22 mouse cellular contexts compared by ENCODE assay signal in the genomic region with DNA sequence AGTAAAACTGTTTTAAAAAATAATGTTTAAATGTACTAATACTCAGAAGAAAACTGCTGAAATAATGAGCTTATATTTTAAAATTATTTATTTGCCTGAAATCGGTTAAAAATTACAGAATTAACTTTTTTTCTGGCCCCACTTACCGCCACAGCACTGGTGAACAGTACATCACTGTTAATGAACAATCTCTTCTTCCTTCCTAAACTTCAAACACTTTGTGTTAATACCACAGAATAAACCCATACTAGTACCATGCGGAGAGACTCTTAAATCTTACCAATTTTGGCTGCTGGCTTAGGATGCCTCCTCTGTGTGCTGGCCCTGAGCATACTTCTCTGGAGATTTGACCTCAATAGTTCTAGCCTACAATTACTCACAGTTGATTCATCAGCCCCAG. TPM values are rescaled to one million over a fixed set of nuclear protein-coding genes. Genes with fewer than 3 reads are reported as not detected.
"Had no signal": no experiment of that assay in that cellular context is flagged by ENCODE, and none has a peak within 500 bp of the region (broad histone marks: within the 10 kb centered on the region; RNA-seq: fewer than 3 reads in every experiment).

No protein-coding gene starts in this region.

- DNase-seq: liver, postnatal 0 days; lung, adult 2 months; lung, postnatal 14 days; lung, postnatal 36 days; right cerebral cortex, postnatal 25 days; right cerebral cortex, postnatal 4 days; spleen, adult 18-20 months; thymus, adult 18-20 months; thymus, postnatal 14 days; thymus, postnatal 36 days had no signal

- H3K4me1 ChIP-seq: lung, embryonic 15.5 days had no signal

- H3K4me2 ChIP-seq: lung, embryonic 15.5 days; midbrain, embryonic 11.5 days; midbrain, embryonic 13.5 days; midbrain, embryonic 15.5 days; neural tube, embryonic 12.5 days had no signal

- H3K9ac ChIP-seq: liver, postnatal 0 days; lung, embryonic 15.5 days; midbrain, embryonic 13.5 days; midbrain, embryonic 15.5 days; neural tube, embryonic 12.5 days had no signal

- H3K4me3 ChIP-seq: lung, embryonic 15.5 days; megakaryocyte, embryonic 14.5 days; midbrain, embryonic 13.5 days; midbrain, embryonic 15.5 days; neural tube, embryonic 12.5 days had no signal

- H3K9me3 ChIP-seq: lung, embryonic 15.5 days; midbrain, embryonic 13.5 days; midbrain, embryonic 15.5 days; neural tube, embryonic 12.5 days had no signal

- ATAC-seq: liver, postnatal 0 days; lung, postnatal 0 days; midbrain, embryonic 13.5 days; midbrain, embryonic 15.5 days had no signal

- H3K27ac ChIP-seq: lung, embryonic 15.5 days; macrophage; midbrain, embryonic 13.5 days; midbrain, embryonic 15.5 days; neural tube, embryonic 12.5 days had no signal

- H3K36me3 ChIP-seq: lung, embryonic 15.5 days; midbrain, embryonic 13.5 days; midbrain, embryonic 15.5 days; neural tube, embryonic 12.5 days had no signal

RNA-seq across cellular contexts. Expression of gene Slc25a21, which starts 4.6 kb away (rescaled TPM):
- total RNA-seq: midbrain, postnatal 0 days; monocyte, adult 5-6 weeks; neutrophil, adult 5-6 weeks had no signal
- polyA plus RNA-seq: macrophage; small intestine, adult 2 months had no signal
